Mouse (Mus musculus) embryonic facial prominence, embryonic 10.5 days (tissue): Measurements from ENCODE around the gene Pkp1. TPM values are rescaled to one million over a fixed set of nuclear protein-coding genes. Genes with fewer than 3 reads are reported as not detected.
A peak's percentile ranks its signal among the peaks of the same experiment; 100 is the strongest.

Experiments used
- DNase-seq: peaks from one replicate; pipeline ENCODE4 v3.0.0-alpha.2; 2017; ENCODE audit warnings: low spot score
- H3K27ac ChIP-seq: fragments of 300-500 bp; sonication (generic); replicated peaks from 2 replicates; pipeline ENCODE4 v1.5.1; 2016; ENCODE audit warnings: mild to moderate bottlenecking
- H3K27me3 ChIP-seq: fragments of 300-500 bp; sonication (generic); replicated peaks from 2 replicates; pipeline ENCODE4 v1.6.1; 2016; ENCODE audit warnings: low read depth, mild to moderate bottlenecking; ENCODE audit not compliant: poor library complexity, severe bottlenecking
- H3K36me3 ChIP-seq: fragments of 300-500 bp; sonication (generic); replicated peaks from 2 replicates; pipeline ENCODE4 v1.6.1; 2016; ENCODE audit warnings: mild to moderate bottlenecking, moderate library complexity
- H3K4me1 ChIP-seq: fragments of 300-500 bp; sonication (generic); 2 replicates; pipeline ENCODE4 v1.6.1; 2016
- H3K4me3 ChIP-seq: fragments of 300-500 bp; sonication (generic); 2 replicates; pipeline ENCODE4 v1.5.1; 2016; ENCODE audit warnings: mild to moderate bottlenecking, moderate library complexity
- H3K9me3 ChIP-seq: fragments of 300-500 bp; sonication (generic); 2 replicates; pipeline ENCODE4 v1.6.1; 2016; ENCODE audit warnings: mild to moderate bottlenecking
- WGBS: fragments of 180-500 bp; shearing (Covaris S2); methylation state at CpG from one replicate; pipeline ENCODE4 v1.1.7; 2016; 5-methylcytosine and 5-hydroxymethylcytosine counted together
- polyA plus RNA-seq: library from polyadenylated mRNA; unstranded; fragments of >200 nt; fragmentation: Nextera tagmentation; extraction: Ambion mirVana; gene quantifications from 2 replicates; pipeline ENCODE4 v1.2.1, GENCODE M21; 2016

Pkp1 gene
- polyA plus RNA-seq, 1 experiment from 2014 or later = 0.25 TPM

- no peaks in the 10 kb centered on the region for H3K36me3 ChIP-seq
- H3K27me3 ChIP-seq = 0 out of 2 replicates have a peak, but pooled peaks cover 3% of the 10 kb centered on the region
- 69% methylated on average over 12 of the region's 12 CpGs for WGBS
- H3K27ac ChIP-seq = peak overlapping the region; percentile 37
- H3K4me1 ChIP-seq = peaks cover 22% of the 10 kb centered on the region
- H3K9me3 ChIP-seq = no peaks in the 10 kb centered on the region
- peak; percentile 32 for DNase-seq
- no peak overlapping the region for H3K4me3 ChIP-seq
Observed at GRCm38 (mm10) chr1:135850722-135851512, 68.1 kb downstream of the Pkp1 start.

GRCm38 (mm10) chr1:135847611-135848351 lies 71.2 kb downstream of the Pkp1 start:
- Histone ChIP-seq H3K4me1 (peaks cover 29% of the 10 kb centered on the region), H3K9me3 (no peaks in the 10 kb centered on the region), H3K27me3 (0 out of 2 replicates have a peak, but pooled peaks cover 3% of the 10 kb centered on the region), H3K27ac (no peak overlapping the region), H3K4me3 (no peak overlapping the region), H3K36me3 (no peaks in the 10 kb centered on the region)
- no peak for DNase-seq
- 86% methylated on average over 17 of the region's 17 CpGs for WGBS

- Histone ChIP-seq H3K9me3 (no peaks in the 10 kb centered on the region), H3K36me3 (no peaks in the 10 kb centered on the region), H3K27me3 (0 out of 2 replicates have a peak, but pooled peaks cover under 1% of the 10 kb centered on the region), H3K27ac (no peak overlapping the region), H3K4me1 (peaks cover 23% of the 10 kb centered on the region), H3K4me3 (no peak overlapping the region)
- WGBS = 31% methylated on average over 6 of the region's 6 CpGs
- DNase-seq = peak; percentile 59
Observed at GRCm38 (mm10) chr1:135847139-135847562, 71.9 kb downstream of the Pkp1 start.

- no peaks in the 10 kb centered on the region for H3K9me3 ChIP-seq
- WGBS = 72% methylated on average over 5 of the region's 5 CpGs
- H3K27ac ChIP-seq = no peak overlapping the region; the same call in 1 of the 2 replicates
- H3K4me1 ChIP-seq = peaks cover 18% of the 10 kb centered on the region
- H3K27me3 ChIP-seq = no peaks in the 10 kb centered on the region
- no peaks in the 10 kb centered on the region for H3K36me3 ChIP-seq
- DNase-seq = no peak
- H3K4me3 ChIP-seq = no peak overlapping the region
Observed at GRCm38 (mm10) chr1:135846632-135847031, 72.4 kb downstream of the Pkp1 start.

- H3K27me3 ChIP-seq = no peaks in the 10 kb centered on the region
- WGBS = 81% methylated on average over 6 of the region's 6 CpGs
- peak overlapping the region; percentile 30; the same call in 1 of the 2 replicates for H3K27ac ChIP-seq
- H3K4me3 ChIP-seq = no peak overlapping the region
- no peak for DNase-seq
- no peaks in the 10 kb centered on the region for H3K9me3 ChIP-seq
- no peaks in the 10 kb centered on the region for H3K36me3 ChIP-seq
- peaks cover 7% of the 10 kb centered on the region; the same call in 1 of the 2 replicates for H3K4me1 ChIP-seq
Observed at GRCm38 (mm10) chr1:135844481-135844880, 74.5 kb downstream of the Pkp1 start.

- no peak overlapping the region for H3K4me3 ChIP-seq
- H3K36me3 ChIP-seq = no peaks in the 10 kb centered on the region
- no peaks in the 10 kb centered on the region for H3K27me3 ChIP-seq
- 84% methylated on average over 10 of the region's 10 CpGs for WGBS
- no peak for DNase-seq
- H3K27ac ChIP-seq = peak overlapping the region; percentile 30
- H3K9me3 ChIP-seq = no peaks in the 10 kb centered on the region
- H3K4me1 ChIP-seq = peaks cover 7% of the 10 kb centered on the region; the same call in 1 of the 2 replicates
Observed at GRCm38 (mm10) chr1:135843519-135844262, 75.3 kb downstream of the Pkp1 start.

GRCm38 (mm10) chr1:135840675-135841395 lies 78.2 kb downstream of the Pkp1 start:
- no peak for DNase-seq
- peaks cover 32% of the 10 kb centered on the region for H3K4me1 ChIP-seq
- H3K4me3 ChIP-seq = no peak overlapping the region
- no peaks in the 10 kb centered on the region for H3K27me3 ChIP-seq
- no peak overlapping the region for H3K27ac ChIP-seq
- 68% methylated on average over 15 of the region's 15 CpGs for WGBS
- H3K36me3 ChIP-seq = no peaks in the 10 kb centered on the region
- H3K9me3 ChIP-seq = no peaks in the 10 kb centered on the region

- Histone ChIP-seq H3K27ac (no peak overlapping the region), H3K27me3 (no peaks in the 10 kb centered on the region), H3K4me1 (peaks cover 42% of the 10 kb centered on the region), H3K4me3 (no peak overlapping the region), H3K9me3 (no peaks in the 10 kb centered on the region), H3K36me3 (no peaks in the 10 kb centered on the region)
- WGBS = 88% methylated on average over 6 of the region's 6 CpGs
- DNase-seq = no peak
Observed at GRCm38 (mm10) chr1:135839065-135839464, 79.9 kb downstream of the Pkp1 start.

- Histone ChIP-seq H3K9me3 (no peaks in the 10 kb centered on the region), H3K27ac (no peak overlapping the region), H3K4me3 (no peak overlapping the region), H3K36me3 (no peaks in the 10 kb centered on the region), H3K27me3 (no peaks in the 10 kb centered on the region), H3K4me1 (peaks cover 40% of the 10 kb centered on the region)
- no peak for DNase-seq
- 54% methylated on average over 4 of the region's 4 CpGs for WGBS
Observed at GRCm38 (mm10) chr1:135838626-135839025, 80.4 kb downstream of the Pkp1 start.

- Histone ChIP-seq H3K9me3 (no peaks in the 10 kb centered on the region), H3K27me3 (0 out of 2 replicates have a peak, but pooled peaks cover 7% of the 10 kb centered on the region), H3K4me1 (peaks cover 39% of the 10 kb centered on the region), H3K27ac (0 out of 2 replicates have a peak within 1 kb of the TSS, but pooled peaks have one; percentile 15), H3K4me3 (no peak within 1 kb of the TSS), H3K36me3 (no peaks in the 10 kb centered on the region)
- WGBS = 44% methylated on average over 9 of the region's 9 CpGs
- DNase-seq = no peak
Observed at GRCm38 (mm10) chr1:135835716-135836483, 83.1 kb downstream of the Pkp1 start, which contains the start of gene Tnnt2. Gene Tnnt2 (plus strand): TSS chr1:135836354.

- WGBS = 76% methylated on average over 8 of the region's 8 CpGs
- Histone ChIP-seq H3K9me3 (no peaks in the 10 kb centered on the region), H3K27ac (no peak overlapping the region), H3K4me3 (no peak overlapping the region), H3K27me3 (0 out of 2 replicates have a peak, but pooled peaks cover 7% of the 10 kb centered on the region), H3K4me1 (peaks cover 39% of the 10 kb centered on the region), H3K36me3 (no peaks in the 10 kb centered on the region)
- DNase-seq = no peak
Observed at GRCm38 (mm10) chr1:135834983-135835382, 84.0 kb downstream of the Pkp1 start.
